8 mouse cellular contexts compared by ENCODE assay signal in the genomic region with DNA sequence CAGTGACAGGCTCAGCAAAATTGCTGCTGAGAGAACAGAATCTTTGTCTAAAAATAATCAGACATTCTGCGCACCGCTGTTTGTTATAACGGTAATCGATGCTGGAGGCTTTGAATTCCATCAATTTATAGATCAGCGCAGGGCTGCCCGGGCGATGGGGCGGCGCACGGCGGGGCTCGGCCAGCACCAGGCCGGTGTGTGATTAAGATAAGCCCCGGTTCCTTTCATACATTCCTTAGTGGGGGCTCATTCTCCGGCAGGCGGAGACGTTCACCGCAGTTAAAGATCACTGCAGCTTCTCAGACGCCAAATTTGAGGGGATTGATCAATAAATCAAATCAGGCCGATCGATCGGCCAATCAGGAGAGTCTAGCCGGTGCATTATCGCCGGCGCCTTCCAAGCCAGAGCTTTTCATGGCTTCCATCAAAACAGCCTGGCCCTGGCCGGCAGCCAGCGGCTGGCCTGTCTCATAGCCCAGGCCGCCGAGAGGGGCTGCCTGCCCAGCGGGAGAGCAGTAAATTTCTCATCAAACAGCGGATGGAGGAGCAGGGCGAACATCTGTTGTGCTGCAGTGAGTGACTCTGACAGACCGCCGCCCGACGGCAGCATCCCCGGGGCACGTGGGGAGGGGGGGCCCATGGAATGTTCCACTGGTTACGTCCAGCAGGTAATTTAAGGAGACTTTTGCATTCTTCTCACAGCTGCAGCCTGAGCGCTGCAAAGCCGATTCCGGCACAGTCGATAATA.
DNase-seq lines count a peak whose midpoint lies in the region; ATAC-seq and TF ChIP-seq lines count a peak whose summit lies in the region.

No protein-coding gene starts in this region.

- peak overlapping the region; percentile 55 for H3K4me2 ChIP-seq in embryonic facial prominence, embryonic 12.5 days (replicated peaks)
- peak overlapping the region; percentile 57 for H3K4me2 ChIP-seq in midbrain, embryonic 12.5 days (replicated peaks)

- H3K36me3 ChIP-seq in E14TG2a.4 (ENCODE audit: insufficient read depth, low read length), result no peaks in the 10 kb centered on the region
- H3K36me3 ChIP-seq in embryonic facial prominence, embryonic 12.5 days, result no peaks in the 10 kb centered on the region
- H3K36me3 ChIP-seq in midbrain, embryonic 12.5 days, result no peaks in the 10 kb centered on the region

- TF ChIP-seq CTCF in E14TG2a.4 (conservative IDR thresholded peaks at IDR 0.05; ENCODE audit: low read length), result no peak

- 2% methylated on average over 44 of the region's 44 CpGs for WGBS in embryonic facial prominence, embryonic 12.5 days
- 5% methylated on average over 44 of the region's 44 CpGs for WGBS in midbrain, embryonic 12.5 days

- peak overlapping the region; percentile 68 for H3K4me3 ChIP-seq in E14TG2a.4 (replicated peaks; ENCODE audit: low read length)
- H3K4me3 ChIP-seq in embryonic facial prominence, embryonic 12.5 days, result peak overlapping the region; percentile 26
- H3K4me3 ChIP-seq in midbrain, embryonic 12.5 days, result peak overlapping the region; percentile 34

- peaks cover 14% of the 10 kb centered on the region; the same call in 1 of the 2 replicates for H3K4me1 ChIP-seq in E14TG2a.4 (replicated peaks; ENCODE audit: low read depth, low read length)
- H3K4me1 ChIP-seq in embryonic facial prominence, embryonic 12.5 days, result peaks cover 32% of the 10 kb centered on the region
- H3K4me1 ChIP-seq in midbrain, embryonic 12.5 days, result peaks cover 42% of the 10 kb centered on the region

- peak; percentile 46 to 54 for DNase-seq in adrenal gland, adult 18-20 months (ENCODE audit: low spot score in 2 of 2)
- peak; percentile 56 to 58 for DNase-seq in heart, postnatal 14 days
- peak; percentile 57 to 63 for DNase-seq in layer of hippocampus, postnatal 10 days (ENCODE audit: low spot score in 2 of 2)
- no peak for DNase-seq in B cell, adult 2 months

- H3K9me3 ChIP-seq in E14TG2a.4 (ENCODE audit: low read length), result no peaks in the 10 kb centered on the region
- H3K9me3 ChIP-seq in embryonic facial prominence, embryonic 12.5 days, result no peaks in the 10 kb centered on the region
- no peaks in the 10 kb centered on the region for H3K9me3 ChIP-seq in midbrain, embryonic 12.5 days

- peaks cover 35% of the 10 kb centered on the region for H3K27me3 ChIP-seq in E14TG2a.4 (ENCODE audit: insufficient read depth, low read length)
- H3K27me3 ChIP-seq in embryonic facial prominence, embryonic 12.5 days, result no peaks in the 10 kb centered on the region
- H3K27me3 ChIP-seq in midbrain, embryonic 12.5 days, result peaks cover 9% of the 10 kb centered on the region; the same call in 1 of the 2 replicates

- H3K9ac ChIP-seq in embryonic facial prominence, embryonic 12.5 days, result no peak overlapping the region; the same call in 1 of the 2 replicates
- H3K9ac ChIP-seq in midbrain, embryonic 12.5 days (replicated peaks), result peak overlapping the region; percentile 29; the same call in 1 of the 2 replicates

- intact Hi-C loops in heart, postnatal 14 days (cut with DNase I), result no loop called here

- H3K27ac ChIP-seq in embryonic facial prominence, embryonic 12.5 days, result peak overlapping the region; percentile 86
- peak overlapping the region; percentile 86 for H3K27ac ChIP-seq in midbrain, embryonic 12.5 days (replicated peaks)

- ATAC-seq in embryonic facial prominence, embryonic 12.5 days (ENCODE audit: insufficient number of reproducible peaks, insufficient read depth, low FRiP score, low TSS enrichment), result peak; percentile 77
- peak; percentile 82 for ATAC-seq in midbrain, embryonic 12.5 days (ENCODE audit: low FRiP score, low read depth)
- no peak for ATAC-seq in frontal cortex, adult (ENCODE audit: low TSS enrichment)

Comparison
In these comparisons a context has a peak if more than half of its experiments do, and no peak if none do; other contexts are left out.
1. DNase-seq: peak in adrenal gland, adult 18-20 months (2 of 2), heart, postnatal 14 days (2 of 2) and layer of hippocampus, postnatal 10 days (2 of 2); none in B cell, adult 2 months (0 of 2).
2. Peak in every context shown above with its lines, with median percentiles within 50 percentile points of each other: H3K4me3 ChIP-seq.